Mouse (Mus musculus) heart, embryonic 10.5 days (tissue): ENCODE measurements at regions not wholly inside any gene's neighbourhood (a gene's known extent, or its start where the extent isn't known, plus 50 kb on each side); places are given as distances from the start of the nearest gene placed in this dataset.

Source experiments
- DNase-seq: peaks from one replicate; pipeline ENCODE4 v3.0.0-alpha.2; 2017; ENCODE audit warnings: low spot score
- H3K27ac ChIP-seq: fragments of 300-500 bp; sonication (generic); 2 replicates; pipeline ENCODE4 v1.5.1; 2016; ENCODE audit warnings: mild to moderate bottlenecking
- H3K27me3 ChIP-seq: fragments of 300-500 bp; sonication (generic); 2 replicates; pipeline ENCODE4 v1.6.1; 2016; ENCODE audit warnings: mild to moderate bottlenecking; ENCODE audit not compliant: poor library complexity, insufficient read depth, severe bottlenecking
- H3K36me3 ChIP-seq: fragments of 300-500 bp; sonication (generic); 2 replicates; pipeline ENCODE4 v1.6.1; 2016; ENCODE audit warnings: mild to moderate bottlenecking, moderate library complexity
- H3K4me1 ChIP-seq: fragments of 300-500 bp; sonication (generic); 2 replicates; pipeline ENCODE4 v1.6.1; 2016; ENCODE audit warnings: mild to moderate bottlenecking
- H3K4me3 ChIP-seq: fragments of 300-500 bp; sonication (generic); 2 replicates; pipeline ENCODE4 v1.5.1; 2016; ENCODE audit warnings: mild to moderate bottlenecking, moderate library complexity
- H3K9me3 ChIP-seq: fragments of 300-500 bp; sonication (generic); 2 replicates; pipeline ENCODE4 v1.6.1; 2016; ENCODE audit warnings: mild to moderate bottlenecking, moderate library complexity
- WGBS: fragments of 180-500 bp; shearing (Covaris S2); methylation state at CpG from one replicate; pipeline ENCODE4 v1.1.7; 2016; 5-methylcytosine and 5-hydroxymethylcytosine counted together

- no peaks in the 10 kb centered on the region for H3K4me1 ChIP-seq
Measured at GRCm38 (mm10) chr5:54358221-54358620, 359.9 kb downstream of the Stim2 start.

More at GRCm38 (mm10) chr5:54358221-54358620, 359.9 kb downstream of the Stim2 start:
- no peak for DNase-seq
- WGBS: 79% methylated on average over 2 of the region's 2 CpGs
- Histone ChIP-seq H3K4me3 (no peak overlapping the region), H3K9me3 (no peaks in the 10 kb centered on the region), H3K36me3 (no peaks in the 10 kb centered on the region), H3K27me3 (no peaks in the 10 kb centered on the region), H3K27ac (no peak overlapping the region)
